Mouse (Mus musculus): Measurements from ENCODE around the gene Olfr482.

Olfr482 gene

DNA sequence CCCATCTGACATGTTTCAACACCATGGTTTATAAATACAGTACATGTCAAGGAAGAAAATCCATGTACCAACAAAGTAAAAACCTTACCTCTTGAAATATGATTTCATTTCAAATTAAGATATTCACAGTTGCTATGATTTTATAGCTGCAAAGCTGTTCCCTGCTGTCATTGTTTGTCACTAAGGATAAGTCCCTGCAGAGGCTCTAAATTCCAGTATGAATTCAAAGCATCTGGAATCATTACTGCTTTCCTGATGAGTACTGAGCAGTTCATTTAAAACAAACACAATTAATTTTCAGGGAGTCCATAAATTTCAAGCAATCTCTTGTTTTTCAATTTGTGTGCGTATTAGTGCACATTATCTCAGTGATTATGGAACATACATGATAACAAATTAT, at the start of gene Olfr482:
TSS of gene Olfr482 (minus strand) at position 101 of the 400 bp plus-strand sequence.
- no peak for DNase-seq (ENCODE audit: low spot score)

DNA sequence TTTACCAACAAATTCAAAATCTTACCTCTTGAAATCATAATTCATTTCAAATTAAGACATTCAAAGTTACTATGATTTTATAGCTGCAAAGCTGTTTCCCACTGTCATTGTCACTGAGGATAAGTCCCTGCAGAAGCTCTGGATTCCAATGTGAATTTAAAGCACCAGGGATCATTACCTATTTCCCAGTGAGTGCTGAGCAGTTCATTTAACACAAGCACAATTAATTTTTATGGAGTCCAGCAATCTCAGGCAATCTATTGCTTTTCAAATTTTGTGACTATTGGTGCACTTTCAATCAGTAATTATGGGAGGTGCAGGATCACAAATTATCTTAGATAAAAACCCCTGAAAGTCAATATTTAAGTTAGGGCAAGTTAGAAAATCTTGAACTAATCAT, 30.0 kb upstream of the Olfr482 start, which contains the start of gene Olfr484:
TSS of gene Olfr484 (minus strand) at position 101 of the 400 bp plus-strand sequence.
- no peak for DNase-seq (ENCODE audit: low spot score)

DNA sequence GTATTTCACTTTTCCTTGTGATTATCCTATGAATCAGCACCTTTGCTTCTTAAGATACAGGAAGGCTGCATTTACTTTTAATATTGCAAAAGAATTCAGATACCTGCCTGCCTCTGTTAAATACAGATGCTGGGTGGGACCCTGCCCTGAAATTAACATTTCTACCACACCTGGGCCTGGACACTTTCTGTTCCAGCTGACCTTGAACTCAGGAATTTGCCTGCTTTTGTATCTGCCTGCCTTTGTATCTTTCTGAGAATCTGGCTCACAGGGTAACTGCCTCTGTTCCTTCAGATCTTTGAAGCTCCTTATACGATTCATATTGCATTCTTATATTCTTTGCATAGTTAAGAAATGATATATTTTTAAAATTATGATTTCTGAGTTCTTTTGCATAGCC, 24.0 kb upstream of the Olfr482 start:
- DNase-seq (ENCODE audit: low spot score), result no peak

DNA sequence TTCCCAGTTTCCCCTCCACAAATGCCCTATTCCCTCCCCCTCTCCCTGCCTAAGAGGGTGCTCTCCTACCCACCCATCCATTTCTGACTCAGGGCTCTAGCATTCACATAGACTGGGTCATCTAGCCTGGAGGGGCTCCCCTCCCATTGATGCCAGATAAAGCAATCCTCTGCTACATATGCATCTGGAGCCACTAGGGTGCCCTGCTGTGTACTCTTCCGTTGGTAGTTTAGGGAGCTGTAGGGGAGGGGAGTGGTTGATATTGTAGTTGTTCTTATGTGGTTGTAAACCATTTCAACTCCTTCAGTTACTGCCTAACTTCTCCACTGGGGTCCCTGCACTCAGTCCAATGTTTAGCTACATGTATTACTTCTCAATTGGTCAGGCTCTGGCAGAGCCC, 23.3 kb upstream of the Olfr482 start:
- no peak for DNase-seq (ENCODE audit: low spot score)

DNA sequence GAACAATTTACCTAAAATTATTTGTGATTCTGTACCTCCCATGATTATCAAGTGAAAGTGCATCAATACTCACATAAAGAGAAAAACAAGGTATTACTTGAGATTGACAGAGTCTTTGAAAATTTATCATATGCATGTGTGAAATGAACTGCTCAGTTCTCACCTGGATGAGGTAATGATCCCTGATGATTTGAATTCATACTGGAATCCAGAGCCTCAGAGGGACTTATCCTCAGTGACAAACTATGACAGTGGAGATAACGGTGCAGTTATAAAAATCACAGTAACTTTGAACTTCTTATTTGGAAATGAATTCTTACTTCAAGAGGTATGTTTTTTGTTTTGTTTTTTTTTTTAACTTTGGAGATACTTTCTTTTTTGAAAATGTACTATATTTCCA, 3.2 kb upstream of the Olfr482 start, which contains the start of gene Olfr483:
TSS of gene Olfr483 (plus strand) at position 301 of the 400 bp plus-strand sequence.
- no peak for DNase-seq (ENCODE audit: low spot score)

DNA sequence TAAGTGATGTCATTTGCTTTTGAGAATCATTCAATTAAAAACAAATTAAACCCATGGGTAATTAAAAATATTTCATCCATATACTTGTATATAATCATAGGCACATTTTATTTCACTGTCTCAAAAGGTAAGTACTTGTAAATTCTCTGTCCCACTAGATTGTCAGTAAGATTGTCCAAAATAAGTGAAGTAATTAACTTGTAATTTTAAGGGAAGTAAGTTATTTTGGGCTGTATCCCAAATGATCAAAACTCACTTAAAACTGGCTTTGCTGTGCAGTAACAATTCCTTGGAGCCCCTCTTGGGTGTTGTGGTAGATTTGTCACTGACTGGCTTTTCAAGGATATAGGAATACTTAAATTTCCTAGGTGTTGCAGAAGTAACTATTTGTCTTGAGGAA, 17.8 kb downstream of the Olfr482 start, which contains the start of gene Olfr481:
TSS of gene Olfr481 (plus strand) at position 301 of the 400 bp plus-strand sequence.
- no peak for DNase-seq (ENCODE audit: low spot score)

DNA sequence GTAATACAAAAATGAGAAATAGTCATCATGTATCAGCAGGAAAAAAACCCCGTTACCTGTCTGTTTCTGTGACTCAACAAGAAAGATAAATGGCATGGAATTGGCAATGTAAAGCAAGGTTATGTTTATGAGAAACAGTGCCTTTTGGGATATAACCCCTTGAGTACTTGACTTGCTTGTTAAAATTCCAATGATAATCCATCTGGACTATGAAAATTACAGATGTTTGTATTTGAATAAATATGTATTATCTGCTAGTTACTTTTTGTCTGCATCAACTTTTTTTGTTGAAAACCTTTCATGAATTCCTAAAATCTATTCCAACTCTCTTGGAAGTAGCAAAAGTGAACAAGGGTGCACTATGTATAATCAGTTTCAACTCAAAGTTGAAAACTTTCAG, 30.1 kb downstream of the Olfr482 start, which contains the start of gene Olfr480:
TSS of gene Olfr480 (minus strand) at position 101 of the 400 bp plus-strand sequence.
- no peak for DNase-seq (ENCODE audit: low spot score)

DNA sequence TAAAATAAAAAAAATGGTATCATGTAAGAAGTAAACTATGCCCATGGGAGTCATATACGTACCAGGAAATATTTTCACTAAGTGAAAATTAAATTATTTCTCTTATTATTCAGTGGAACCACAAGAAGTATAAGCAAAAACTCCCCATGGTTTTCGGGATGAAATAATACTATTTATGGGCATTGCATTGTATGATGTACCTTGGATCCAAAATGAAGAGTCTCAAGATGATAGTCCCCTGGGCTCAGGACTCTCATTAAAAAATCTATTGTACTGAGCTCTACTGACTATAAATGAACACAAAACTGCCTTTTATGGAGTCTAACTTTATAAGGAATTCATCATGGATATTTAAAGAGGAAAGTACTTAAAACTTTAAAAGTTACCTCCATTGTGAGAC, 47.0 kb downstream of the Olfr482 start, which contains the start of gene Olfr479:
TSS of gene Olfr479 (plus strand) at position 301 of the 400 bp plus-strand sequence.
- DNase-seq (ENCODE audit: low spot score), result no peak
